Mouse (Mus musculus): ENCODE data around the gene Clpx.
A peak's percentile ranks its signal among the peaks of the same experiment; 100 is the strongest.
"Not testable (repeated sequence)": the region's sequence is repeated elsewhere in the genome, so short reads cannot be mapped to it uniquely, and the experiment has no call there.

Gene Clpx

GRCm38 (mm10) chr9:65289988-65290387 lies 4.1 kb upstream of the Clpx start:
- no peak for DNase-seq (ENCODE audit: extremely low read depth, low read depth)

GRCm38 (mm10) chr9:65292421-65292820 lies 1.6 kb upstream of the Clpx start:
- DNase-seq (ENCODE audit: extremely low read depth, low read depth): no peak

- DNase-seq (ENCODE audit: extremely low read depth, low read depth): peak; percentile 29
Measured at GRCm38 (mm10) chr9:65293119-65293518, 941 bp upstream of the Clpx start.

GRCm38 (mm10) chr9:65293580-65293972 lies 484 bp upstream of the Clpx start:
- no peak for DNase-seq (ENCODE audit: extremely low read depth, low read depth)

- DNase-seq (ENCODE audit: extremely low read depth, low read depth): no peak
Measured at GRCm38 (mm10) chr9:65294716-65295378, 787 bp downstream of the Clpx start.

- DNase-seq (ENCODE audit: extremely low read depth, low read depth): no peak
Measured at GRCm38 (mm10) chr9:65297056-65297455, 3.0 kb downstream of the Clpx start.

- DNase-seq (ENCODE audit: extremely low read depth, low read depth): no peak
Measured at GRCm38 (mm10) chr9:65298761-65299160, 4.7 kb downstream of the Clpx start.

GRCm38 (mm10) chr9:65299650-65300049 lies 5.6 kb downstream of the Clpx start:
- no peak for DNase-seq (ENCODE audit: extremely low read depth, low read depth)

GRCm38 (mm10) chr9:65302327-65302983 lies 8.4 kb downstream of the Clpx start:
- no peak for DNase-seq (ENCODE audit: extremely low read depth, low read depth)

GRCm38 (mm10) chr9:65303586-65303985 lies 9.5 kb downstream of the Clpx start:
- no peak for DNase-seq (ENCODE audit: extremely low read depth, low read depth)

- DNase-seq (ENCODE audit: extremely low read depth, low read depth): no peak
Measured at GRCm38 (mm10) chr9:65304300-65304699, 10.2 kb downstream of the Clpx start.

- DNase-seq (ENCODE audit: extremely low read depth, low read depth): no peak
Measured at GRCm38 (mm10) chr9:65306672-65307071, 12.6 kb downstream of the Clpx start.

GRCm38 (mm10) chr9:65308011-65308410 lies 14.0 kb downstream of the Clpx start:
- no peak for DNase-seq (ENCODE audit: extremely low read depth, low read depth)

- DNase-seq (ENCODE audit: extremely low read depth, low read depth): no peak
Measured at GRCm38 (mm10) chr9:65312669-65313357, 18.8 kb downstream of the Clpx start.

- no peak for DNase-seq (ENCODE audit: extremely low read depth, low read depth)
Measured at GRCm38 (mm10) chr9:65313846-65314245, 19.8 kb downstream of the Clpx start.

GRCm38 (mm10) chr9:65322255-65322900 lies 28.3 kb downstream of the Clpx start:
- DNase-seq (ENCODE audit: extremely low read depth, low read depth): no peak

- DNase-seq (ENCODE audit: extremely low read depth, low read depth): no peak
Measured at GRCm38 (mm10) chr9:65325971-65326370, 31.9 kb downstream of the Clpx start.

GRCm38 (mm10) chr9:65327371-65327770 lies 33.3 kb downstream of the Clpx start:
- DNase-seq (ENCODE audit: extremely low read depth, low read depth): no peak

GRCm38 (mm10) chr9:65333958-65334357 lies 39.9 kb downstream of the Clpx start:
- DNase-seq (ENCODE audit: extremely low read depth, low read depth): no peak

GRCm38 (mm10) chr9:65339146-65339545 lies 45.1 kb downstream of the Clpx start:
- no peak for DNase-seq (ENCODE audit: extremely low read depth, low read depth)

GRCm38 (mm10) chr9:65340414-65340813 lies 46.4 kb downstream of the Clpx start:
- no peak for DNase-seq (ENCODE audit: extremely low read depth, low read depth)

- DNase-seq (ENCODE audit: extremely low read depth, low read depth): not testable (repeated sequence)
Measured at GRCm38 (mm10) chr9:65345439-65345838, 51.4 kb downstream of the Clpx start.
